Mouse (Mus musculus) cerebral cortex, adult 2 months (tissue): ENCODE measurements around the gene 1500015O10Rik.

ENCODE experiments used
- WGBS: fragments of 180-500 bp; shearing (Covaris S2); methylation state at CpG from one replicate; pipeline ENCODE4 v1.1.7; 2018; 5-methylcytosine and 5-hydroxymethylcytosine counted together

Gene 1500015O10Rik

GRCm38 (mm10) chr1:43730491-43730924 lies at the start of gene 1500015O10Rik:
Gene 1500015O10Rik (plus strand): TSS chr1:43730602.
- WGBS: 46% methylated on average over 16 of the region's 16 CpGs

GRCm38 (mm10) chr1:43689983-43690382 lies 40.4 kb upstream of the 1500015O10Rik start:
- WGBS: 91% methylated on average over 13 of the region's 13 CpGs

- WGBS: 96% methylated on average over 15 of the region's 15 CpGs
These were observed 39.9 kb upstream of the 1500015O10Rik start for GRCm38 (mm10) chr1:43690507-43690906.

GRCm38 (mm10) chr1:43694076-43694475 lies 36.3 kb upstream of the 1500015O10Rik start:
- WGBS: 74% methylated on average over 3 of the region's 3 CpGs

GRCm38 (mm10) chr1:43694851-43695545 lies 35.4 kb upstream of the 1500015O10Rik start:
- WGBS: 18% methylated on average over 6 of the region's 6 CpGs

GRCm38 (mm10) chr1:43698577-43699000 lies 31.8 kb upstream of the 1500015O10Rik start:
- 10% methylated on average over 4 of the region's 4 CpGs for WGBS

GRCm38 (mm10) chr1:43714841-43715240 lies 15.6 kb upstream of the 1500015O10Rik start:
- WGBS: 71% methylated on average over 2 of the region's 2 CpGs

GRCm38 (mm10) chr1:43717967-43718366 lies 12.4 kb upstream of the 1500015O10Rik start:
- 82% methylated on average over 7 of the region's 7 CpGs for WGBS

- WGBS: 74% methylated on average over 2 of the region's 2 CpGs
These were observed 11.6 kb upstream of the 1500015O10Rik start for GRCm38 (mm10) chr1:43718793-43719192.

- 83% methylated on average over 1 of the region's 1 CpGs for WGBS
These were observed 7.9 kb upstream of the 1500015O10Rik start for GRCm38 (mm10) chr1:43722459-43722858.

- 86% methylated on average over 4 of the region's 4 CpGs for WGBS
These were observed 1.7 kb downstream of the 1500015O10Rik start for GRCm38 (mm10) chr1:43732100-43732499.

GRCm38 (mm10) chr1:43732657-43733056 lies 2.3 kb downstream of the 1500015O10Rik start:
- WGBS: 52% methylated on average over 1 of the region's 1 CpGs

- WGBS: 58% methylated on average over 7 of the region's 7 CpGs
These were observed 7.6 kb downstream of the 1500015O10Rik start for GRCm38 (mm10) chr1:43737812-43738518.

- 86% methylated on average over 10 of the region's 10 CpGs for WGBS
These were observed 8.1 kb downstream of the 1500015O10Rik start for GRCm38 (mm10) chr1:43738519-43738894.

- 63% methylated on average over 8 of the region's 8 CpGs for WGBS
These were observed 24.3 kb downstream of the 1500015O10Rik start for GRCm38 (mm10) chr1:43754448-43755312.

GRCm38 (mm10) chr1:43764481-43764880 lies 34.1 kb downstream of the 1500015O10Rik start:
- WGBS: 92% methylated on average over 2 of the region's 2 CpGs

- 92% methylated on average over 2 of the region's 2 CpGs for WGBS
These were observed 35.9 kb downstream of the 1500015O10Rik start for GRCm38 (mm10) chr1:43766328-43766727.

GRCm38 (mm10) chr1:43768385-43768990 lies 38.1 kb downstream of the 1500015O10Rik start:
- WGBS: 56% methylated on average over 4 of the region's 4 CpGs

GRCm38 (mm10) chr1:43769348-43769747 lies 38.9 kb downstream of the 1500015O10Rik start:
- WGBS: 68% methylated on average over 1 of the region's 1 CpGs

GRCm38 (mm10) chr1:43770032-43770431 lies 39.6 kb downstream of the 1500015O10Rik start:
- WGBS: 91% methylated on average over 3 of the region's 3 CpGs

- 85% methylated on average over 3 of the region's 3 CpGs for WGBS
These were observed 42.3 kb downstream of the 1500015O10Rik start for GRCm38 (mm10) chr1:43772694-43773093.

GRCm38 (mm10) chr1:43774126-43774525 lies 43.7 kb downstream of the 1500015O10Rik start:
- WGBS: 82% methylated on average over 4 of the region's 4 CpGs
